Mouse (Mus musculus) cortical plate, adult 2 months (tissue): ENCODE results near the gene Adora1.

Experiments
- CTCF ChIP-seq: fragments of 200-500 bp; IDR thresholded peaks from 2 replicates; pipeline ENCODE4 v1.5.1; 2011; ENCODE audit warnings: mild to moderate bottlenecking, control low read depth, low read length; ENCODE audit not compliant: insufficient read depth; ENCODE audit errors: extremely low read depth
- POLR2A ChIP-seq: fragments of 200-500 bp; IDR thresholded peaks from 2 replicates; pipeline ENCODE4 v1.6.1; 2011; ENCODE audit warnings: mild to moderate bottlenecking, low read length, control low read depth; ENCODE audit not compliant: insufficient read depth; ENCODE audit errors: extremely low read depth

GRCm38 (mm10) chr1:134241298-134241697 lies 6.1 kb upstream of the Adora1 start:
- TF ChIP-seq CTCF (no peak), POLR2A (peak; percentile 53; the same call in 1 of the 2 replicates)
